Mouse (Mus musculus): ENCODE measurements around the gene Dhrs3. TPM values are rescaled to one million over a fixed set of nuclear protein-coding genes. Genes with fewer than 3 reads are reported as not detected.

Gene Dhrs3
- total RNA-seq, 2 experiments from 2014 or later, result 59.5 to 63.7 TPM

GRCm38 (mm10) chr4:144928693-144929436, 36.2 kb downstream of the Dhrs3 start:
- TF ChIP-seq CTCF (IDR thresholded peaks at IDR 0.05), result no peak
- intact Hi-C loops (cut with DNase I), result no loop called here
- H3K27ac ChIP-seq, result peak overlapping the region; percentile 62
- H3K4me3 ChIP-seq, result no peak overlapping the region
- DNase-seq, result no peak

DNA sequence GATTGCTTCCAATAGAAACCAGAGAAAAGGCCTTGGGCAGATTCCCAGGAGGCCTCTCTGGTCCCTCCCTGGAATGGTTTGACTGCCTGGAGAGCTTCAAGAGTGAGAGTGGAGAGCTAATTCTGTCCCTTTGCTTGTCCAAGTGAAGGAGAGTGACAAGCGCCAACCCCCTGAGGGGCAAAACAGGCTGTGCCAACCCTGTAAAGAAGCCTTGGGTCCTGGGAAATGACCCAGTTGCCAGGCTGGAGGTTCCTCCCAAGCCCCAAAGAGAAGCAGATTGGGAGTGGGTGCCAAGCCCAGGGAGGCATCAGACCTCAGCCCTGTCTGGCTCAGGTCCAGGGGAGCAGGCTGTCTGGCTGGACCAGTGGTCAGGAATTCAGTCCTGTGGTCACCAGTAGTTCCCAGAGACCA, 37.2 kb downstream of the Dhrs3 start:
- no peak for TF ChIP-seq CTCF (IDR thresholded peaks at IDR 0.05)
- DNase-seq, result peak; percentile 83
- Histone ChIP-seq H3K27ac (peak overlapping the region; percentile 88), H3K4me3 (peak overlapping the region; percentile 45; the same call in 1 of the 2 replicates)
- intact Hi-C loops (cut with DNase I), result loop anchor here (2.0 kb wide), 2 partner anchors 19 to 37 kb away; partner anchors contain the start of gene Dhrs3

DNA sequence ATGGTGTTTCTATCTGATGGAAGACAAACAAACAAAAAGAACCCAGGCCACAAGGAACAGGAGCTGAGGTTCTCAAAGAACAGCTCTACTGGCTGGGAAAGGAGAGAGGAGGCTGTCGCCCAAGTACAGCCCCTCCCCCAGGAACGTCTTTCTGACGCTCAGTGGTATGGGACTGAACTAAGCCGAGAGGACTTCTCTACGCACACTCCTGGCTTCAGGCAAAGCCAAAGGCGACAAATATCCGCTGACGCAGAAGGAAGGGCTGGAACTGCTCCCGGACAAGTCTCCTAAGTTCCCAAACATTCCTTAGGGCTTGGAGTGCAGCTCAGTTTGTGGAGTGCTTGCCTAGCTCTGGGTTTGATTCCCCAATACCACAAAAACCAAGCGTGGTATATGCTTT, 37.7 kb downstream of the Dhrs3 start:
- DNase-seq, result peak; percentile 90
- no peak for TF ChIP-seq CTCF (IDR thresholded peaks at IDR 0.05)
- intact Hi-C loops (cut with DNase I), result loop anchor here (2.0 kb wide), 2 partner anchors 18 to 38 kb away; partner anchors contain the start of gene Dhrs3
- peak overlapping the region; percentile 88 for H3K27ac ChIP-seq
- peak overlapping the region; percentile 45 for H3K4me3 ChIP-seq

DNA sequence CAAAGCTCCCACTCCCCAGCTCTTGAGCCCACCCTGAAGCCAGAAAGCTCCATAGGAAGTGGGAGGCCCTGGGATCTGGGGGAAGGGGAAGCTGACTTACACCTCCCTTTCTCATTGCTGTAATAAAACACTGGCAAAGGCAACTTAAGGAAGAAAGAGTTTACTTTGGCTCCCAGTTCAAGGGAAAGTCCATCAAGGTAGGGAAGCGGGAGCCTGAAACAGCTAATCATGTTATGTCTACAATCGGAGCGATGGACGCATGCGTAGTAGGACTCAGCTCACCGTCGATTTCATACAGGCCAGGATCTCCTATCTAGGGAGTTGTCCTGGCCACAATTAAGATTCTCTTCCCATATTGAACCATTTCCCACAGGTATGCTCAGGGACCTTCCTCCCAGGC, 38.5 kb downstream of the Dhrs3 start:
- Histone ChIP-seq H3K4me3 (no peak overlapping the region), H3K27ac (peak overlapping the region; percentile 88)
- intact Hi-C loops (cut with DNase I), result loop anchor here (2.0 kb wide), 2 partner anchors 18 to 38 kb away; partner anchors contain the start of gene Dhrs3
- TF ChIP-seq CTCF (IDR thresholded peaks at IDR 0.05), result no peak
- no peak for DNase-seq

DNA sequence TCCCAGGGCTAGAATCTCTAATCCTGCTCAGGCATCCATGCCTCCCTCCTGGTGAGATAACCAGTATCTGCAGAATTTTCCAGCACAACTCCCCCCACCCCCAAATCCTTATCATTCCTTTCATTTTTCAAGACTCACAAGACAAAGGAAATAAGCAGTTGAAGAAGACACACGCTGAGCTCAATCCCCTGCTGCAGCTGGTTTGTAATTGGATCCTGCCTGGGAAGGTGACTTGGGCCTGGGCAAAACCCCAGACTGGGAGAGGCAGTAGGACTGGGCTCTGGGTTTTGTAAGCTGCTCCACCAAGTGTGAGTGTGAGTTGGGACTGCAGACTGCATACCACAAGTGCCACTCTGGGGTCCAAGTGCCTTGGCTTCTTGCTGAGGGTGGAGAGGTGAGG, 41.9 kb downstream of the Dhrs3 start:
- no peak for TF ChIP-seq CTCF (IDR thresholded peaks at IDR 0.05)
- DNase-seq, result peak; percentile 70
- Histone ChIP-seq H3K27ac (peak overlapping the region; percentile 82), H3K4me3 (no peak overlapping the region)
- intact Hi-C loops (cut with DNase I), result no loop called here

- no peak for DNase-seq
- intact Hi-C loops (cut with DNase I), result no loop called here
- TF ChIP-seq CTCF (IDR thresholded peaks at IDR 0.05), result no peak
- H3K4me3 ChIP-seq, result no peak overlapping the region
- H3K27ac ChIP-seq, result no peak overlapping the region
These were observed 44.0 kb downstream of the Dhrs3 start for GRCm38 (mm10) chr4:144936563-144937154.

DNA sequence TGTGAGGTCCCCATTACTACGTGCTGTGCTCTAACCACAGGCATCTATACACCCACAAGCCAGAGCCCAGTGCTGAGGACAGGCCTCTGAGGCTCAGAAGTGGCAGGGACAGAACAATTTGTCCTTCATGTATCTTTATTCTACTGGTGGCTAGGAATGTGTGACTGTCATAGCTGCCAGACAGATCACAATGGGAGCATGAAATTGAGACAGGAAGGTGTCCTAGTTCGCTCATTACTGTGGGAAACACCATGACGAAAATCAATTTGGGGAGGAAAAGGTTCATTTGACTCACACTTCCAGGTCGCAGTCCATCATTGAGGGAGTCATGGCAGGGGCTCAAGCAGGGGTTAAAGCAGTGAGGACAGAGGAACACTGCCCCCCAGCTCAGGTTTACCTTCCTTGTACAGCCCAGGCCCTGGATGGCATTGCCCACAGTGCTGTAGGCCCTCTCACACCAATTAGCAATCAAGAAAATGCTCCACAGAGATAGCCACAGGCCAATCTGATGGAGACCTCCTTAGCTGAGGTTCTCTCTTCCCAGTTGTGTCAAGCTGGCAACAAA, 47.3 kb downstream of the Dhrs3 start:
- H3K4me3 ChIP-seq, result no peak overlapping the region
- DNase-seq, result no peak
- intact Hi-C loops (cut with DNase I), result no loop called here
- TF ChIP-seq CTCF (IDR thresholded peaks at IDR 0.05), result no peak
- H3K27ac ChIP-seq, result peak overlapping the region; percentile 56

GRCm38 (mm10) chr4:144940796-144941462, 48.3 kb downstream of the Dhrs3 start:
- no peak for TF ChIP-seq CTCF (IDR thresholded peaks at IDR 0.05)
- Histone ChIP-seq H3K4me3 (no peak overlapping the region), H3K27ac (peak overlapping the region; percentile 56)
- no peak for DNase-seq
- intact Hi-C loops (cut with DNase I), result no loop called here

DNA sequence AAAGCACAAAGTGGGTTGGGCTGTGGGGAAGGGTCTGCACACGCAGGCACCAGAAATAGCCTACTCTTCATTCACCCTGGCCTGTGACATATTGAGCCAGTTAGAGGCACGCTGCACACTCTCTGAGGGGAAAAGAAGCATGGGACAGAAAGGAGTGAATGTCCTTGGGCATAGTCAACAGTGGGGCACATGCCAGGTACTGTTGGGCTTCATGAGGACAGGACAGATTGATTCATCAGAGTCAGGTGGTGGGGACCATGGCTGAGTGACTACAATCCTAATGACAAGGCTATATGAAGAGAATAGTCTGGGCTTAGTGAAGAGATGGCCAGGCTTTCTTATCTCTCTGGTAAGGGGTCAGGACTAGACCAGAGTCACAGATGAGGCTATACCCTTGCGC, 49.8 kb downstream of the Dhrs3 start:
- H3K4me3 ChIP-seq, result no peak overlapping the region
- DNase-seq, result no peak
- intact Hi-C loops (cut with DNase I), result no loop called here
- H3K27ac ChIP-seq, result peak overlapping the region; percentile 24
- no peak for TF ChIP-seq CTCF (IDR thresholded peaks at IDR 0.05)

DNA sequence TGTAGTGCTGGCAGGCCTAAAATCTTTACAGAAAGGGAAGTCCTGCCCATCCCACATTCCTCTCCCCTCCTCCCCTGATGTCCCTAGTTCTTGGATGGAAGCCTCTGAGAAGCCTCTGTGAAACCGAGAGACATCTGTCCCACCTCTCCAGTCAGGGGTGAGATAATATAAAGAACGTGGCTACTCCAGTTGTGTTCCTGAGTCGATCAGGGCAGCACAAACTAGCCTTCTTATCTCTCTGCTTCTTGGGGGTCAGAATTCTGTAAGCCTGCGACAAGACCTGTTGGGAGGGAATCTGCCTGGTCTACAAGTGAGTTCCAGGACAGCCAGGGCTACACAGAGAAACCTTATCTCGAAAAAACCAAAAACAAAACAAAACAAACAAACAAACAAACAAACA, 50.6 kb downstream of the Dhrs3 start:
- Histone ChIP-seq H3K27ac (no peak overlapping the region), H3K4me3 (no peak overlapping the region)
- intact Hi-C loops (cut with DNase I), result no loop called here
- TF ChIP-seq CTCF (IDR thresholded peaks at IDR 0.05), result no peak
- DNase-seq, result no peak

- H3K27ac ChIP-seq, result peak overlapping the region; percentile 92
- peak; percentile 88 for DNase-seq
- H3K4me3 ChIP-seq, result peak overlapping the region; percentile 13; the same call in 1 of the 2 replicates
- intact Hi-C loops (cut with DNase I), result loop anchor here (2.0 to 5.0 kb wide), 2 partner anchors 17 to 41 kb away; no protein-coding TSS in a partner anchor
- TF ChIP-seq CTCF (IDR thresholded peaks at IDR 0.05), result no peak
These were observed 55.2 kb downstream of the Dhrs3 start for GRCm38 (mm10) chr4:144947738-144948390.

All from gastrocnemius, adult 2 months (tissue).